Mouse (Mus musculus) small intestine, adult 2 months (tissue): Measurements from ENCODE around the gene Abca7. TPM values are rescaled to one million over a fixed set of nuclear protein-coding genes. Genes with fewer than 3 reads are reported as not detected.
A peak's percentile ranks its signal among the peaks of the same experiment; 100 is the strongest.

Source experiments
- H3K27ac ChIP-seq: fragments of 200-500 bp; 2 replicates; pipeline ENCODE4 v1.5.1; 2012; ENCODE audit warnings: low read depth, low read length, control low read depth, inconsistent platforms; ENCODE audit not compliant: insufficient read depth
- H3K27me3 ChIP-seq: fragments of 200-500 bp; 2 replicates; pipeline ENCODE4 v1.6.1; 2012; ENCODE audit warnings: mild to moderate bottlenecking, moderate library complexity, low read length, inconsistent platforms; ENCODE audit not compliant: control insufficient read depth, insufficient read depth
- H3K36me3 ChIP-seq: fragments of 200-500 bp; 2 replicates; pipeline ENCODE4 v1.6.1; 2012; ENCODE audit warnings: mild to moderate bottlenecking, low read length, control low read depth, inconsistent platforms; ENCODE audit not compliant: control insufficient read depth, insufficient read depth
- H3K4me1 ChIP-seq: fragments of 200-500 bp; 2 replicates; pipeline ENCODE4 v1.6.1; 2012; ENCODE audit warnings: low read length, inconsistent platforms, mixed read lengths; ENCODE audit not compliant: control insufficient read depth, insufficient read depth, insufficient read length
- H3K4me3 ChIP-seq: fragments of 200-500 bp; 2 replicates; pipeline ENCODE4 v1.5.1; 2012; ENCODE audit warnings: low read depth, mild to moderate bottlenecking, control low read depth, inconsistent platforms, low read length, moderate library complexity
- CTCF ChIP-seq: fragments of 200-500 bp; IDR thresholded peaks from 2 replicates; pipeline ENCODE4 v1.5.1; 2012; ENCODE audit warnings: low read depth, mild to moderate bottlenecking, control low read depth, inconsistent platforms, low read length, moderate library complexity, mixed read lengths; ENCODE audit not compliant: insufficient replicate concordance, insufficient read length; ENCODE audit errors: extremely low read depth
- POLR2A ChIP-seq: fragments of 200-500 bp; IDR thresholded peaks from 2 replicates; pipeline ENCODE4 v1.6.1; 2012; ENCODE audit warnings: low read depth, mild to moderate bottlenecking, control low read depth, inconsistent platforms, low read length, moderate library complexity
- WGBS: fragments of 180-500 bp; shearing (Covaris S2); methylation state at CpG from one replicate; pipeline ENCODE4 v1.1.7; 2018; 5-methylcytosine and 5-hydroxymethylcytosine counted together
- polyA plus RNA-seq: library from polyadenylated mRNA; depleted of rRNA; stranded (reverse); fragments of >200 nt; gene quantifications from 2 replicates; pipeline ENCODE4 v1.2.3, GENCODE M21; 2012

Abca7 gene
- polyA plus RNA-seq, 1 experiment: 33.4 TPM

DNA sequence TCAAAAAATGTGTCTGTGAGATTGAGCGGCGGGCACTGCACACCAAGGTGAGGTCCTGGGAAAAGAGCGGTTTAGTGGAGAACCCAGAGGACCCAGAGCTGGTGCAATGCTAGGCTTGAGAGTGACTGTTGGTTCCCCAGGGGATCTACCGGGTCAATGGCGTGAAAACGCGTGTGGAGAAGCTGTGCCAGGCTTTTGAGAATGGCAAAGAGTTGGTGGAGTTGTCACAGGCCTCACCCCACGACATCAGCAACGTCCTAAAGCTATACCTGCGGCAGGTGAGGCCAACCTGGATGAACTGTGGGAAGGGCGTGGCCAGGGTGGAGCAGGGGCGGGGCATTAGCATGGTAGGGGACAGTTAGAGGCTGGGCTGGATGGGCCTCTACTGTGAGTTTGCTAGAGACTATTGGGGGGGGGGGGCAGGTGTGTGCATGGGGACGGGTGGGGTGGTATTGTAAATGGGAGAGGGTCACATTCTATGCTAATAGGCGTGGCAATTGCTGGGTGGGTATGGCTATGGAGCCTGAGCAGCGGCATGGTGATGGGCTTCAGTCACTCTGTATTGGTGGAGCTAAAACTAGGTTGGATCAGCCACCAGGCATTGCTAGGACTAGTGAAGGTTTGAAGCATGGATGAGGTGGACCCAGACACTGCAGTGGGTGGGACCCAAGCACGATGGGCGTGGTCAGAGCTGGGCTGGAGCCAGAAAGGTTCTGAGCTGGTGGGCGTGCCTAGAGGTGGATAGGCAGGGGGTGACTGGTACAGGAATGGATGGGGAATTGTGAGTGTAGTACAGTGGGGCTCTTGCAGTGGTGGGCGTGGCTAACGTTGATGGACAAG lies 31.6 kb downstream of the Abca7 start:
- WGBS: 53% methylated on average over 20 of the region's 20 CpGs
- H3K4me1 ChIP-seq: peaks cover 37% of the 10 kb centered on the region

DNA sequence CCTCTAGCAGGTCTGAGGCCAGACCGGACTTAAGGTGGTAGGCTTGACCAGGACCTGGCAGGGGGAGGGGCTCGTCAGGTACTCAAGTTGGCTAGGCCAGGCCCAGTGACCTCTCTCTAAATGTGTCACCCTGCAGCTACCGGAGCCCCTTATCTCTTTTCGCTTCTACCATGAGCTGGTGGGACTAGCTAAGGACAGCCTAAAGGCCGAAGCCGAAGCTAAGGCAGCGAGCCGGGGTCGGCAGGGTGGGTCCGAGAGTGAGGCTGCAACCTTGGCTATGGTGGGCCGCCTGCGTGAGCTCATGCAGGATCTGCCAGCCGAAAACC lies 32.2 kb downstream of the Abca7 start:
- 93% methylated on average over 13 of the region's 13 CpGs for WGBS
- TF ChIP-seq CTCF (no peak), POLR2A (no peak)
- Histone ChIP-seq H3K27me3 (no peaks in the 10 kb centered on the region), H3K4me3 (no peak overlapping the region), H3K36me3 (no peaks in the 10 kb centered on the region), H3K4me1 (peaks cover 41% of the 10 kb centered on the region), H3K27ac (no peak overlapping the region)

More for the DNA sequence above, 31.6 kb downstream of the Abca7 start:
- TF ChIP-seq POLR2A (no peak), CTCF (no peak)
- no peaks in the 10 kb centered on the region for H3K27me3 ChIP-seq
- H3K4me3 ChIP-seq: no peak overlapping the region
- H3K36me3 ChIP-seq: no peaks in the 10 kb centered on the region
- H3K27ac ChIP-seq: no peak overlapping the region

DNA sequence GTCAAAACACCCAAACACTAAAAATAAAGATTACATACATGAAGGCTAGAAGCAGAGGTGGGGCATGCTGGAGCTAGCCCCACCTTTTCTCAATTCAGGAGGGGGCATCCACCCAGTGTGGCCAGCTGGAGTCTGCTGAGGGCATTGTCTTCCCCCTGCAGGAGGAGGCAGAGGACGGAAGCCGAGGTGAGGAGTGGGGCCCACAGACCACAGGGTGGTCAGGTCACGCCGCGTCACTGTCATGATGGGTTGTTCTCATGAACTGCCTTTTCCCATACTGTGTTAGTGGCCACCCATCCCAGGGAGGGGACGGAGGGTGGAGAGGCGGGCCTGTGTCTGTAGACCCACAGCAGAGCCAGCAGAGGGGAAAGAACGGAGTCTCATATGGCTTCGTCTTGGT lies 33.9 kb downstream of the Abca7 start:
- whole genome bisulfite sequencing: 85% methylated on average over 9 of the region's 9 CpGs
- no peak overlapping the region for H3K27ac ChIP-seq

DNA sequence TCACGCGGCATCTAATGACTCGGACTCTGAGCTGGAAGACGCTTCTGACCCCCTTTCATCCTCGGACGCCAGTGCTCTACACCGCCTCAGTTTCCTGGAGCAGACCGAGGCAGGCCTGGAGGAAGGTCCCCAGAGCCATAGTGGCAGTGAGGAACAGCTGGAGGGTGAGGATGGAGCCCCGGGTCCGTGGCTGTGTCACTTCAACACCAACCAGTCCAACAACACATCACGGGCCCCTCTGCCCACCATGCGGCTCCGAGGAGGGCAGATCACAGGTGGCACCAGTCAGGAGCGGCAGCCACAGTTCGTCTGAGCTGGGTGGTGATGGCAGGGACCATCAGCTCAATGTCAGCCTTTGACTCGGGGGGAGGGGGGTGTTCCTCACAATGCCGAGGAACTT lies 34.4 kb downstream of the Abca7 start:
- H3K4me1 ChIP-seq: peaks cover 38% of the 10 kb centered on the region
- 89% methylated on average over 17 of the region's 17 CpGs for WGBS
- H3K36me3 ChIP-seq: peaks cover 6% of the 10 kb centered on the region
- TF ChIP-seq CTCF: no peak
- TF ChIP-seq POLR2A: no peak
- H3K27me3 ChIP-seq: no peaks in the 10 kb centered on the region
- H3K4me3 ChIP-seq: no peak overlapping the region
- no peak overlapping the region for H3K27ac ChIP-seq

More for the DNA sequence above, 33.9 kb downstream of the Abca7 start:
- peaks cover under 1% of the 10 kb centered on the region; the same call in 1 of the 2 replicates for H3K36me3 ChIP-seq
- TF ChIP-seq POLR2A (no peak), CTCF (no peak)
- no peaks in the 10 kb centered on the region for H3K27me3 ChIP-seq
- peaks cover 41% of the 10 kb centered on the region for H3K4me1 ChIP-seq
- no peak overlapping the region for H3K4me3 ChIP-seq

DNA sequence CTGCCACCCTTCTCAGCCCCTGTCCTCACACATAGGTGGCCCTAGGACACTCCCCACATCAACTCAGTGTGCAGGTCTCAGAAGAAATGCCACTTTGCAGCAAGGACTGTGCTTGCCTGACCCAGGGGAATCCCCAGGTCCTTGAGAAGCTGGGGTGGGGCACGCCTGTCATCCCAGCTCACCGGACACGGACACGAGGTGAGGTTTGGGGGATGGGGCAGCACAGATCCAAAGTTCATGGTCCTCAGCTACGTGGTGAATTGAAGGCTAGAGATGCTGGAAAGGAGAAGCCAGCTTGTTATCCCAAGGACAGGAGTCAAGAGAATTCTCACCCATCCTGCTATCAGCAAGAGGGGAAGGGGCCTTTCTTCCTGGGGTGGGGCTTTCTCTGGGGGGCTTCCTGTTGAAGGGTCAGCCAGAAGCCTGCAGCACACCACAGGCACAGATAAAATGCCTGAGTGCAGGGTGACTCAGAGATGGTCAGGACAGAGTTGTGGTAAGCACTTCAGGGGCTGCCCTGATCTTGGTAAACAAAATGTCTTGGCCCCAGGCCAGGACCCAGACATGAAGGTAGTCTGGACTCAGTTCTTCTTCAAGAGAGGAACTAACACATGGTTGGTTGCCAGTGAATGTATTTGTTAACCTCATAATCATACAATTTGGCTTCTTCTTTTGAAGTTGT lies 36.6 kb downstream of the Abca7 start:
- Histone ChIP-seq H3K36me3 (peaks cover 24% of the 10 kb centered on the region), H3K27ac (peak overlapping the region; percentile 99), H3K4me3 (no peak overlapping the region), H3K27me3 (no peaks in the 10 kb centered on the region), H3K4me1 (peaks cover 29% of the 10 kb centered on the region)
- TF ChIP-seq POLR2A: no peak
- TF ChIP-seq CTCF: no peak
- WGBS: 3% methylated on average over 5 of the region's 5 CpGs

DNA sequence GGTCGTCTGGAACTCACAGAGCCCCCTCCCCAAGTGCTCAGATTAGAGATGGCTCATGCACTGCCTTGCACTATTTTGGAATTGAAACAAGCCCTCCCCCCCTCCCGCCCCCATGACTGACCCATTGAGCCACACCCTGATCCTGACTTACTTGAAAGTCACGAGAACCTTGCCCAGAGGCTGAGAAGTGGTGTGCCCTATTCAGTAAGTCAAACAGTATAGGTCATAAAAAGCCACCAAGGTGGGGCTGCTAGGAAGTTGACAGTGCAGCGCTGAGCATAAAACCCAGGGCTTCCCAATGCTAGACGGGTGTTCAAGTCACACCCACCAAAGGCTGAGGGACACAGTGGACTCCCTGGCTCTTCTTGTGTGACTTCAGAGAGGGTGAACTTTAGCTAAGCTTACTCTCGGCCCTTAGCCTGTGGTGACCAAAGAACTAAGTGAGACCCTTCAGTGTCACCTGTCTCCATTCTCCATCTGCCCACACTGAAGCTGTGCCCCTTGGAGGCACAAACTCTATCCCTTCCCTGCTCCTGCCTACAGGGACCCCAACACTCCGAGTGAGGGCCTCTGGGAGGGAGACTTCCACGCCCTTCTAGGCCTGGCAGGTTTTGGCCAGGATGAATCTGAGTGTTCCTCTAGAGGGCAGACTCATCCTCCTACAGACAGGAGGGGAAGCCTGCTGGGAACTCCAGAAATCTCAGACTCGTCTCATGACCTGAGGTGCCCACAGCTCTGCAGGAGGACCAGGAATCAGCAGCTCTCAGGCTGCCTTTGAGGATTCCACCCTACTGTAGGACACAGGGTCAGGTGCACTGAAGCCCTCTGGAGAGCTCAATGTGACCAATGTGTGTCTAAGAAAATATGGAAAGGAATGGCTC lies 37.5 kb downstream of the Abca7 start:
- peak overlapping the region; percentile 99 for H3K27ac ChIP-seq
- no peaks in the 10 kb centered on the region for H3K27me3 ChIP-seq
- H3K4me1 ChIP-seq: peaks cover 33% of the 10 kb centered on the region
- H3K36me3 ChIP-seq: peaks cover 27% of the 10 kb centered on the region
- WGBS: 9% methylated on average over 9 of the region's 9 CpGs
- no peak overlapping the region for H3K4me3 ChIP-seq
- TF ChIP-seq CTCF (peak; percentile 53; the same call in 1 of the 2 replicates), POLR2A (no peak)

DNA sequence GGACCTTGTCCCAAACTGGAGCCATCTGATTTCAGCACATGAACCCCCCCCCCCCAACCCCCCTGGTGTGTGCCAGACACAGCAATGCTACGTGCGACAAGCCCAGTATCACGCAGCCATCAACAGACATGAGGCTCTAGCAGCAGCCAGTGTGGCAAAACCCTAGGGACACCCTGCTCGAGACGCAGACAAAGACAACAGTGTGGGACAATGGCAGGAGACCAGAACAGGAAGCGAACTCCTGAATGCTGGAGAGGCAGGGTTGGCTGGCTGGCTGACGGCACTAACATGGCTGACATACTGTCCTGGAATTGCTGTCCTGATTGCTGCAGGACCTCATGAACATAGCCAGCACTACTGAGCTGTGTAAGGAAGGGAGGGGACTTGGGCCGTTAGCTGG lies 38.9 kb downstream of the Abca7 start:
- Histone ChIP-seq H3K27ac (peak overlapping the region; percentile 3; the same call in 1 of the 2 replicates), H3K4me1 (peaks cover 33% of the 10 kb centered on the region), H3K27me3 (no peaks in the 10 kb centered on the region), H3K36me3 (peaks cover 27% of the 10 kb centered on the region), H3K4me3 (no peak overlapping the region)
- 87% methylated on average over 8 of the region's 8 CpGs for WGBS
- TF ChIP-seq CTCF (no peak), POLR2A (no peak)
